Mouse (Mus musculus) limb, embryonic 11.5 days (tissue): ENCODE results near the gene Aloxe3. TPM values are rescaled to one million over a fixed set of nuclear protein-coding genes. Genes with fewer than 3 reads are reported as not detected.

ENCODE experiments used
- ATAC-seq: fragments of 200-750 bp; cut with Nextera tagmentation; 2 replicates; pipeline ENCODE4 v1.8.0; 2017; ENCODE audit warnings: low read depth; ENCODE audit not compliant: insufficient number of reproducible peaks, low FRiP score, low TSS enrichment
- DNase-seq: peaks from one replicate; pipeline ENCODE4 v3.0.0-alpha.2; 2015; ENCODE audit warnings: low spot score
- H3K27ac ChIP-seq: fragments of 300-500 bp; sonication (generic); replicated peaks from 2 replicates; pipeline ENCODE4 v1.5.1; 2014; ENCODE audit warnings: low read depth, mild to moderate bottlenecking, low read length
- H3K27me3 ChIP-seq: fragments of 300-500 bp; sonication (generic); 2 replicates; pipeline ENCODE4 v1.6.1; 2014; ENCODE audit warnings: mild to moderate bottlenecking, low read length, mixed read lengths; ENCODE audit not compliant: control insufficient read depth, insufficient read depth
- H3K36me3 ChIP-seq: fragments of 300-500 bp; sonication (generic); 2 replicates; pipeline ENCODE4 v1.6.1; 2014; ENCODE audit warnings: mild to moderate bottlenecking, low read length, moderate library complexity, mixed read lengths; ENCODE audit not compliant: control insufficient read depth, insufficient read depth
- H3K4me1 ChIP-seq: fragments of 300-500 bp; sonication (generic); 2 replicates; pipeline ENCODE4 v1.6.1; 2014; ENCODE audit warnings: low read length, mixed read lengths; ENCODE audit not compliant: control insufficient read depth, insufficient read depth
- H3K4me2 ChIP-seq: fragments of 300-500 bp; sonication (generic); 2 replicates; pipeline ENCODE4 v1.6.1; 2014; ENCODE audit warnings: low read depth, mild to moderate bottlenecking, moderate library complexity; ENCODE audit not compliant: severe bottlenecking
- H3K4me3 ChIP-seq: fragments of 300-500 bp; sonication (generic); 2 replicates; pipeline ENCODE4 v1.5.1; 2014; ENCODE audit warnings: low read depth, low read length
- H3K9ac ChIP-seq: fragments of 300-500 bp; sonication (generic); 2 replicates; pipeline ENCODE4 v1.6.1; 2014; ENCODE audit warnings: mild to moderate bottlenecking, low read length
- H3K9me3 ChIP-seq: fragments of 300-500 bp; sonication (generic); 2 replicates; pipeline ENCODE4 v1.6.1; 2016; ENCODE audit warnings: low read length; ENCODE audit not compliant: control insufficient read depth
- WGBS: fragments of 180-500 bp; shearing (Covaris S2); extraction: QIAGEN DNeasy Blood & Tissue Kit; methylation state at CpG from one replicate; pipeline ENCODE4 v1.1.7; 2014; 5-methylcytosine and 5-hydroxymethylcytosine counted together
- polyA plus RNA-seq: library from polyadenylated mRNA; unstranded; fragments of >200 nt; fragmentation: Nextera tagmentation; extraction: Ambion mirVana; gene quantifications from 2 replicates; pipeline ENCODE4 v1.2.1, GENCODE M21; 2014

Gene Aloxe3
- polyA plus RNA-seq = 0.17 and 0.25 TPM in 2 replicates

DNA sequence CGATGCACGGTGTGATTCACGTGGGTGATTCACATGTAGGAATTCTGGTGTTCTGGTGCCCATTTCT lies at the start of gene Aloxe3:
Gene Aloxe3, plus strand, starts transcription at position 45 of the 67 bp plus-strand sequence.
- H3K4me2 ChIP-seq = peak within 1 kb of the TSS; percentile 93
- 0 out of 2 replicates have a peak, but pooled peaks cover 7% of the 10 kb centered on the region for H3K27me3 ChIP-seq
- ATAC-seq (no peak), DNase-seq (no peak)
- peaks cover 17% of the 10 kb centered on the region for H3K4me1 ChIP-seq
- H3K9me3 ChIP-seq = no peaks in the 10 kb centered on the region
- H3K9ac ChIP-seq = peak within 1 kb of the TSS; percentile 47
- WGBS = 4% methylated on average over 3 of the region's 3 CpGs
- no peaks in the 10 kb centered on the region for H3K36me3 ChIP-seq
- H3K27ac ChIP-seq = no peak within 1 kb of the TSS
- H3K4me3 ChIP-seq = peak within 1 kb of the TSS; percentile 44

DNA sequence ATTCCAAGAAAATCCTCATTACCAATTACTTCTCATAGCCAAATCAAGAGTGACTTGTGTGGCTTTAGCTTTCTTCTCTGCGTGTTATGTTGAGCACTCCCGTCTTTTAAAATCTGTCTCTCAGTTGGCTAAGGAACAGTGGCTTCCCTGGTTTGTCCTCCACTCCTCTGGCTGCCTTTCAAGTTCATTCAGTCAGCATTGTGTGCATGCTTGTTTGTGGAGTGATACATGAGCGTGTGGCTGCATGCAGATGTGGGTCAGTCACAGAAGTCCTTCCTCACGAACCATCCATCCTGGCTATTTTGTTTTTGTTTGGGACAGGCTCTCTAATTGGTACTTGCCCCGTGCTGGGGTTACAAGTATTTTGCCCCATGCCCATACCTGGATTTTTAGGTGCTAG lies 49.1 kb upstream of the Aloxe3 start:
- Histone ChIP-seq H3K4me1 (0 out of 2 replicates have a peak, but pooled peaks cover under 1% of the 10 kb centered on the region), H3K27ac (no peak overlapping the region), H3K9me3 (no peaks in the 10 kb centered on the region), H3K4me3 (no peak overlapping the region), H3K4me2 (no peak overlapping the region), H3K27me3 (no peaks in the 10 kb centered on the region), H3K36me3 (no peaks in the 10 kb centered on the region), H3K9ac (no peak overlapping the region)
- 63% methylated on average over 5 of the region's 5 CpGs for WGBS
- DNase-seq = no peak
- ATAC-seq = no peak

DNA sequence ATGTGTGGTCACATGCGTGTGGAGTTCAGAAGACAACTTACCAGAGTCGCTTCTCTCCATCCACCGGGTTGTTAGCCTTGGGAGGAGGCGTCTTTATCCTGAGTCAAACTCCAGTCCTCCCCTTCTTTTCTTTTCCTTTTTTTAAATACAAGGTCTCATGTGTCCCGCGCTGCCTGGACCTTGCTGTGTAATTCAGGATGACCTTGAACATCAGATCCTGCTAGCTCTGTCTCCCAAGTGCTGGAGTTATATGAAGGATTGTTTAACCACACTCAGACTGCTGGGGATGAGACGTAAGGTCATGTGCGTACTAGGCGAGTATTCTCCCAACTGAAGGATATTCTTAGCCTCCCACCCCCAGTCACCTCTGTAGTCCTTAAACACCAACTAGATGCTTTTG lies 48.4 kb upstream of the Aloxe3 start:
- Histone ChIP-seq H3K36me3 (no peaks in the 10 kb centered on the region), H3K4me3 (no peak overlapping the region), H3K9me3 (no peaks in the 10 kb centered on the region), H3K27me3 (no peaks in the 10 kb centered on the region), H3K9ac (no peak overlapping the region), H3K4me2 (no peak overlapping the region), H3K27ac (no peak overlapping the region), H3K4me1 (no peaks in the 10 kb centered on the region)
- DNase-seq (no peak), ATAC-seq (no peak)
- 86% methylated on average over 9 of the region's 9 CpGs for WGBS

DNA sequence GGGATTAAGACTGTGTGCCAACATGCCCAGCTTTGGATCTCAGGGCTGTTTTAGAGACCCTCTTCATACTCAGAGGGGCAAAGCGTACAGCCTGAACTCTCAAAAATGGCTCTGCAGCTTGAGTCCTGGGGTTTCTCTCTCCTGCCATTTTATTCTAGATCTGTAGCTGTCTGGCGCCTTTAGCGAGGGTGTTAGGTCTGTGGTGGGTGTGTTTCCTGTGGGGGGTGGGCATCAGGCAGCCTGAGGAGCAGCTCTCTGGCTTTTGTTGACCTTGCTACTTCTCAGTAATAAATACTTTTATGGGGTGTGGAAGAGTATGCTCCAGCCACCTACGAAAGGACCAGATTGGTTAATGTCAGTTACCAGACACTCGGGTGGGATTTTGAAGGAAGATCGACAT lies 47.7 kb upstream of the Aloxe3 start:
- Histone ChIP-seq H3K4me1 (no peaks in the 10 kb centered on the region), H3K9ac (no peak overlapping the region), H3K4me2 (no peak overlapping the region), H3K4me3 (no peak overlapping the region), H3K27ac (no peak overlapping the region), H3K36me3 (no peaks in the 10 kb centered on the region), H3K27me3 (no peaks in the 10 kb centered on the region), H3K9me3 (no peaks in the 10 kb centered on the region)
- 68% methylated on average over 6 of the region's 6 CpGs for WGBS
- ATAC-seq (no peak), DNase-seq (no peak)

DNA sequence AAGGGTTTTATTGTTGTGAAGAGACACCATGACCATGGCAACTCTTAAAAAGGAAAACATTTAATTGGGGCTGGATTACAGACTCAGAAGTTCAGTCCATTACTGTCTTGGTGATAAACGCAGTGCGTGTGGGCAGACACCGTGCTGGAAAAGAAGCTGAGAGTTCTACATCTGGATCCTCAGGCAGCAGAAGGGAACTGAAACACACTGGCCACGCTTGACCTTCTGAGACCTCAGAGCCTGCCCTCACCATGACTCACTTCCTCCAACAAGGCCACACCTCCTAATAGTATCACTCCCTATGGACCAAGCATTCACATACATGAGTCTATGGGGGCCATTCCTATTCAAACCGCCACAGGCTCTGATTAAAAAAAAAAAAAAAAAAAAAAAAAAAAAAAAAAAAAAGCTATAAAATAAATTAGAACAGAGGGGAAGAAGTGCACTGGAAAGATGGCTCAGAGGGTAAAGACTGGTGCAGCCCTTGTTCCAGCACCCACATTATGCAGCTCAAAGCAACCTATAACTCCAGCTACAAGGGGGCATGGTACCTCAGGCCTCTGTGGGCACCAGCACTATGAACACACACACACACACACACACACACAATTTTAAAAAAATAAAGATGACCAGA lies 46.8 kb upstream of the Aloxe3 start:
- no peak overlapping the region for H3K4me3 ChIP-seq
- H3K36me3 ChIP-seq = no peaks in the 10 kb centered on the region
- DNase-seq (no peak), ATAC-seq (no peak)
- no peaks in the 10 kb centered on the region for H3K4me1 ChIP-seq
- no peak overlapping the region for H3K4me2 ChIP-seq
- no peak overlapping the region for H3K9ac ChIP-seq
- H3K27me3 ChIP-seq = no peaks in the 10 kb centered on the region
- no peak overlapping the region for H3K27ac ChIP-seq
- H3K9me3 ChIP-seq = no peaks in the 10 kb centered on the region
- 64% methylated on average over 5 of the region's 5 CpGs for WGBS

DNA sequence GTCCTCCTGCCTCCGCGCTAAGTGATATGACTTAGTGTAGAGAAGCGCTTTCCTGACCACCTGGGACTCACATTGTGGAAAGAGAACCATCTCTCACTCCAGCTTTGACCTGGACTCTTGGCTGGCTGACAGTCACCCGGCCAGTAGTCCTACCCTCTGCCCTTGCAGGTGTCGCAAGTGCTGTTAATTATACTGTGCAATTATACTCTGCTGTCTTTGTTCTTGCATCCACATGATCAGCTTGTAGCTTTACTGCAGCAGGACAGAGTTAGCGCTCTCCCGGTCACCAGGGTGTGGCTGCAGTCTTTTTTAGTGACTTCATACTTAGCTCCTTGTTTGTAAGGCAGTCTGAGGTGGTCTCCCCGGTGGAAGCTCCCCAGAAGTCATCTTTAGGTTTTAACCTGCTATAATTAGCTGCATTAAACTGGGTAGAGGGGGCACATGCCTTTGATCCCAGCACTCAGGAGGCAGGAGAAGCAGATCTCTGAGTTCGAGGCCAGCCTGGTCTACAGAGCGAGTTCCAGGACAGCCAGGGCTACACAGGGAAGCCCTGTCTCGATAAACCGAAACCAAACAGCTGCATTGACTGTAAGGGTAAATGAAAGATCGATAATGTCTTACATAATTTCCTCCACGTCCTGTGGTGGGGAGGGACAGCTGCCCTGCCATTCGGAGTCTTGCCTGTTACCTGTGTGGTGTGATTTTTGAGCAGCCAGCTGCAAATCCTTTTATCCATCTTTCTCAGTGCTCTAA lies 45.4 kb upstream of the Aloxe3 start:
- Histone ChIP-seq H3K27ac (no peak overlapping the region), H3K4me3 (no peak overlapping the region), H3K27me3 (no peaks in the 10 kb centered on the region), H3K36me3 (no peaks in the 10 kb centered on the region), H3K9me3 (no peaks in the 10 kb centered on the region), H3K4me2 (no peak overlapping the region), H3K9ac (no peak overlapping the region), H3K4me1 (no peaks in the 10 kb centered on the region)
- ATAC-seq (no peak), DNase-seq (no peak)
- WGBS = 79% methylated on average over 15 of the region's 15 CpGs

DNA sequence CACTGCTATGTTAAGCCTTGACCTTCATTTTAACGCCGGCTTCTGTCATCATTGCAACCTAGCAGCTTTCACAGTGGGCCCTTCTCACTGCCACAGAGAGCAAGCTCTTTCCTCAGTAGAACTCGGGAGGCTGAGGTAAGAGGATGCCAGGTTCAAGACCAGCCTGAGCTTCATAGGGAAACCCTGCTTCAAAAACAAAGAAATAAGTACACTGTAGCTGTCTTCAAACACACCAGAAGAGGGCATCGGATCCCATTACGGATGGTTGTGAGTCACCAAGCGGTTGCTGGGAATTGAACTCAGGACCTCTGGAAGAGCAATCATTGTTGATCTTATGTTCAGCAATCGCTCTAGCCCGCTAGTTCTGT lies 44.9 kb upstream of the Aloxe3 start:
- 85% methylated on average over 8 of the region's 8 CpGs for WGBS
- no peak overlapping the region for H3K4me3 ChIP-seq
- ATAC-seq = no peak
- no peak for DNase-seq
- no peaks in the 10 kb centered on the region for H3K9me3 ChIP-seq
- no peak overlapping the region for H3K27ac ChIP-seq
- no peaks in the 10 kb centered on the region for H3K4me1 ChIP-seq
- no peak overlapping the region for H3K4me2 ChIP-seq
- no peaks in the 10 kb centered on the region for H3K36me3 ChIP-seq
- no peaks in the 10 kb centered on the region for H3K27me3 ChIP-seq
- H3K9ac ChIP-seq = no peak overlapping the region

DNA sequence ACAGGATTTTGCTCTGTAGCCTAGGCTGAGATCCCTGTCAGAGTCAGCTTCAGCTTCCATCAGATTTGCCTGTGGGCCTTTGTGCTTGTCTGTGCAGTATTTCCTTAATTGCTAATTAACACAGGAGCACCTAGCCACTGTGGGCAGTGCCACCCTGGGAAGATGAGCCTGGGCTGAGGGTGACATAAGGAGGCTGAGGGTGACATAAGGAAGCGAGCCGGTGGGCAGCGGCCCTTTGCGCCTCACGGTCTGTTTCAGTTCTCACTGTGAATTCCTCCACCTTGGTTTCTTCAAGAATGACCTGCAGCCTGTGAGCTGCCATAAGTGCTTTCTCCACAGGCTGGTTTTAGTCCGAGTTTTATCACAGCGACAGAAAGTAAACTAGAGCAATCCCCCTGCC lies 44.1 kb upstream of the Aloxe3 start:
- 88% methylated on average over 7 of the region's 7 CpGs for WGBS

DNA sequence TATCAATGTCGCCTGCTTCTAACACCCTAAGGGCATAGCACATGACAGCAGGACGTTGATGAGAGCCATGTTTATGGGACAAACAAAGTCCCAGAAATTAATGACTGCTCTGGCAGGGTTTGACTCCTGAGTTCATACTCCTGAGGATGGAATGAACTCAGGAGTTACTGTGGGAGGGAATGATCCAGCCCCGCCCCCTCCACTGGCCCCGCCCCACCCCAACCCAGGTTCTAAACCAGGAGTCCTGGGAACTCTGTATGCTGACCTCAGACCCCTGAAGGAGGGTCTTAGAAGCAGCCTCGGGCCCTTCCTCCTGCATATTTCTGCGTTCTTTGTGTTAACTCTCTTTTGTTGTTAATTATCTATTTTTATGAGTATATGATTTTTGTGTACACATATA lies 40.1 kb upstream of the Aloxe3 start:
- DNase-seq = no peak
- Histone ChIP-seq H3K9me3 (no peaks in the 10 kb centered on the region), H3K36me3 (peaks cover 6% of the 10 kb centered on the region), H3K4me3 (no peak overlapping the region), H3K27ac (no peak overlapping the region; the same call in 1 of the 2 replicates), H3K4me1 (peaks cover 13% of the 10 kb centered on the region), H3K4me2 (no peak overlapping the region), H3K27me3 (no peaks in the 10 kb centered on the region), H3K9ac (no peak overlapping the region)
- WGBS = 63% methylated on average over 6 of the region's 6 CpGs
- no peak for ATAC-seq

More for the DNA sequence above, 44.1 kb upstream of the Aloxe3 start:
- Histone ChIP-seq H3K4me2 (no peak overlapping the region), H3K9me3 (no peaks in the 10 kb centered on the region), H3K9ac (no peak overlapping the region), H3K4me3 (no peak overlapping the region), H3K36me3 (no peaks in the 10 kb centered on the region), H3K27ac (no peak overlapping the region), H3K27me3 (no peaks in the 10 kb centered on the region), H3K4me1 (no peaks in the 10 kb centered on the region)
- no peak for DNase-seq
- ATAC-seq = no peak
